Mouse (Mus musculus) lung, postnatal 0 days (tissue): ENCODE measurements around the gene Aes.

Experiments used
- CTCF ChIP-seq: IDR thresholded peaks from 2 replicates; pipeline ENCODE4 v1.5.1; 2016; ENCODE audit warnings: antibody characterized with exemption, mild to moderate bottlenecking
- EP300 ChIP-seq: IDR thresholded peaks from 2 replicates; pipeline ENCODE4 v1.6.1; 2016; ENCODE audit warnings: antibody characterized with exemption, mild to moderate bottlenecking, control low read depth

DNA sequence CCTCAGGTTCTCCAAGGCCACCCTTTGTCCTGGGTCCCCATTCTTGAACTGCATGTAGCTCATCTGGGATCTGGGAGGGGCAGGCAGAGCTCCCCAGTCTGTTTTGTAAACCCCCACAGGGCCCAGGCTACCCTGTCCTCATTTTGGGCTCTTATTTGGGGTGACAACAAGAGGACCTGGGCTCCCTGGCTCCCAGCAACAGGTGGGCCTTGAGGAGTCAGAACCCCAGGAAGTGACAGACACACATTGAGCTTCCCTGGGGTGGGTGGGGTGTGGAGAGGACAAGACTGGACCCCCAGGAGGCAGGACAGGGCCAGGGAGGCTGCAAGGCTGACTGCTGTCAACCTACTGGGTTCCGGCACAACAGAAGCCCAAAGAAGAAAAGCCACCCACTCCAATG is 15.7 kb upstream of the Aes start:
- TF ChIP-seq CTCF (no peak), EP300 (no peak)
